Mouse (Mus musculus) spleen, adult 10 weeks (tissue): ENCODE measurements around the gene Gja3. TPM values are rescaled to one million over a fixed set of nuclear protein-coding genes. Genes with fewer than 3 reads are reported as not detected.

ENCODE experiments used
- polyA plus RNA-seq: library from polyadenylated mRNA; stranded (reverse); fragments of 350-450 nt; fragmentation: Illumina TruSeq; extraction: RNeasy Lipid Tissue Mini Kit (QIAGEN cat#74804); gene quantifications from one replicate; pipeline ENCODE4 v1.2.3, GENCODE M21; 2015; ENCODE audit warnings: low replicate concordance; ENCODE audit not compliant: insufficient read depth

Gja3 gene
- not detected for polyA plus RNA-seq

GRCm38 (mm10) chr14:57057563-57058321, at the start of gene Gja3:
Gja3 (minus strand) TSS chr14:57058100.

DNA sequence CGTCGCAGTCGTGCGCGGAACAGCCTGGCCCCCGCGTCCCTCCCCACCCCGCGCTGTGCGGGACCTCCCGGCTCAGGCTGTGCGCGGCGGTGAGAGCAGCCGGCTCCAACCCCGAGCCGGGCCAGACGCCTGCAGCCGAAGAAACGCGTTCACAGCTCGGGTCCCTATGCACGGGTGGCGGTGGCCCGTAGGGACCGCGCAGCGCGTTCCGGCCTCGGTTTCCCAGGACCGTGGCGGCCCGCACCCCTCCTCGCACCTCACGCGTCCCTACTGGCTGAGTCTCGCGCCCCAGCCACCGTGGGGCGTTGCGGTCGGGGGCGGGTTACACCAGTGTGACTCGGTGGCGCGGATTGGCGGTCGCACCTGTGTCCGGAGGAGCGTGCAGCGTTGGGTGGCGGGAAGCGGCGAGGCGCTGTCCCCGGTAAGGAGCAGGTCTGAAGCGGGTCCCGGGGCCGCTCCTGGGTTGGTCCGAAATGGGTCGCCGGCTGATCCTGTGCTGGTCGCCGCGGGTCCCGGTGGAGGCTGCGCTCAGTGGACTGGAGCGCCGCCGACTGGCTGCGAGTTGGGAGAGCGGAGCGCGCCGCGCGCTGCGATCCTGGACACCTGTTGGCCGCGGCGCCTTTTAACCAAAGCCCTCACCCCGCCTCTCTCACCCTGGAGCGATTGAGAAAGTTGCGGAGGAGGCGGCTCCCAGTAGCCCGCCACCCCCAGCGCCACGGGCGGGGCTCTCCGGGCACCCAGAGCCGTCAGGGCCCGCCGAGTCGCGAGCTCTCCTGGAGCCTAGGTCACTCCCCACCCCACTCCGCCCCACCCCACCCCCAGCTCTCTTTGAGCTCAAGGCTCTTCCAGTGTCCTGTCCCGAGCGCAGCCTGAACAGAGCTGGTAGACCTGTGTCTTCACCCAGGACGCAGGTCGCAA, 46.5 kb upstream of the Gja3 start, which contains the start of gene Gjb2:
TSS of gene Gjb2 (minus strand) at position 597 of the 918 bp plus-strand sequence.

Other genes with a start within 250 kb of the Gja3 start
- 116 TPM for gene Zmym5, start 246.4 kb downstream of the Gja3 start, polyA plus RNA-seq
- 104 TPM for gene Zmym2, start 171.4 kb downstream of the Gja3 start, polyA plus RNA-seq
- 0.46 TPM for gene Gjb2, start 46.6 kb upstream of the Gja3 start, polyA plus RNA-seq
- not detected for gene Gm4491, start 57.8 kb upstream of the Gja3 start, polyA plus RNA-seq
- gene Gjb6, start 75.5 kb upstream of the Gja3 start, polyA plus RNA-seq: not detected